Mouse (Mus musculus) brain, embryonic 18.5 days (tissue): ENCODE data around the gene Krtap27-1.

ENCODE experiments used
- DNase-seq: peaks from one replicate; pipeline ENCODE4 v3.0.0-alpha.2; 2012; ENCODE audit warnings: low read depth, low spot score

The Krtap27-1 gene

GRCm38 (mm10) chr16:88671571-88671970, at the start of gene Krtap27-1:
Krtap27-1 (minus strand) TSS chr16:88671671.
- no peak for DNase-seq

- no peak for DNase-seq
Measured at GRCm38 (mm10) chr16:88720031-88720430, 48.6 kb upstream of the Krtap27-1 start.

- no peak for DNase-seq
Measured at GRCm38 (mm10) chr16:88716549-88716948, 45.1 kb upstream of the Krtap27-1 start.

- no peak for DNase-seq
Measured at GRCm38 (mm10) chr16:88711245-88711644, 39.8 kb upstream of the Krtap27-1 start.

- no peak for DNase-seq
Measured at GRCm38 (mm10) chr16:88710757-88711156, 39.3 kb upstream of the Krtap27-1 start.

- no peak for DNase-seq
Measured at GRCm38 (mm10) chr16:88707496-88708012, 36.1 kb upstream of the Krtap27-1 start, which contains the start of gene 2310061N02Rik. 2310061N02Rik (minus strand) TSS chr16:88707962.

GRCm38 (mm10) chr16:88701072-88701864, 29.8 kb upstream of the Krtap27-1 start:
- no peak for DNase-seq

GRCm38 (mm10) chr16:88696256-88696655, 24.8 kb upstream of the Krtap27-1 start:
- DNase-seq, result no peak

- DNase-seq, result peak; percentile 30
Measured at GRCm38 (mm10) chr16:88681282-88681681, 9.8 kb upstream of the Krtap27-1 start.

GRCm38 (mm10) chr16:88679099-88679498, 7.6 kb upstream of the Krtap27-1 start:
- no peak for DNase-seq

GRCm38 (mm10) chr16:88657426-88657825, 14.0 kb downstream of the Krtap27-1 start:
- no peak for DNase-seq

GRCm38 (mm10) chr16:88651952-88652351, 19.5 kb downstream of the Krtap27-1 start:
- DNase-seq, result no peak

GRCm38 (mm10) chr16:88651082-88651481, 20.4 kb downstream of the Krtap27-1 start:
- DNase-seq, result no peak

- DNase-seq, result no peak
Measured at GRCm38 (mm10) chr16:88647358-88647846, 24.1 kb downstream of the Krtap27-1 start, which contains the start of gene Krtap26-1. Krtap26-1 (minus strand) TSS chr16:88647796.

- DNase-seq, result no peak
Measured at GRCm38 (mm10) chr16:88646366-88647111, 24.9 kb downstream of the Krtap27-1 start.

GRCm38 (mm10) chr16:88640053-88640452, 31.4 kb downstream of the Krtap27-1 start:
- no peak for DNase-seq

GRCm38 (mm10) chr16:88635142-88635541, 36.3 kb downstream of the Krtap27-1 start:
- no peak for DNase-seq

GRCm38 (mm10) chr16:88631474-88631873, 40.0 kb downstream of the Krtap27-1 start:
- DNase-seq, result no peak

- no peak for DNase-seq
Measured at GRCm38 (mm10) chr16:88627566-88627965, 43.9 kb downstream of the Krtap27-1 start, which contains the start of gene 2310079G19Rik. 2310079G19Rik (minus strand) TSS chr16:88627666.
